Mouse (Mus musculus) erythroblast, embryonic 14.5 days (primary cell): ENCODE measurements at regions not wholly inside any gene's neighbourhood (a gene's known extent, or its start where the extent isn't known, plus 50 kb on each side); places are given as distances from the start of the nearest gene placed in this dataset.

ENCODE experiments used
- GATA1 ChIP-seq: IDR thresholded peaks from 2 replicates; pipeline ENCODE4 v1.6.1; 2012; ENCODE audit warnings: low read length, inconsistent platforms, mixed read lengths
- TAL1 ChIP-seq: IDR thresholded peaks from 3 replicates; pipeline ENCODE4 v1.6.1; 2012; ENCODE audit warnings: low read length, inconsistent platforms, mixed read lengths

DNA sequence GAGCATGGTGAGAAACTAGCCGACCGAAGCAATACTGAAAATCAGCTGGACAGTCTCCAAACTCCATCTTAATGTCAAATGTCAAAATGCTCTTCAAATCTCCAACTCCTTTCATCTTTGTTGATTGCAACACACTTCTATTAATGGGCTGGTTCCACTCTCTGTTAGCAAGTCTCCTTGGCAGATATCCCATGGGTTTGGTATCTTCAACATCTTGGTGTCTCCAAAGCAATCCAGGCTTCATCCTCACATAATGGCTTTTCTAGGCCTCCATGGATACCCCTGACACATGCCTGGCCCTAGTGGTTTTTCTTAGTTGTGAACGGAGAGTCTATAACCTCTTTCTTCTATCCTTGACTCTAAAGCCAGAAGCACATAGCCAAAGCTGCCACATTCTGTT lies 118.0 kb upstream of the Ppp6c start:
- TF ChIP-seq GATA1 (no peak), TAL1 (no peak)
